Mouse (Mus musculus): ENCODE results near the gene Sms. TPM values are rescaled to one million over a fixed set of nuclear protein-coding genes. Genes with fewer than 3 reads are reported as not detected.

Sms gene
- polyA plus RNA-seq, 1 experiment from 2014 or later = 38.0 TPM

- Histone ChIP-seq H3K9ac (no peak overlapping the region), H3K27ac (no peak overlapping the region), H3K4me1 (no peaks in the 10 kb centered on the region), H3K9me3 (no peaks in the 10 kb centered on the region), H3K4me3 (replicated peaks) (no peak overlapping the region), H3K4me2 (no peak overlapping the region), H3K36me3 (no peaks in the 10 kb centered on the region), H3K27me3 (replicated peaks) (no peaks in the 10 kb centered on the region)
- ATAC-seq (ENCODE audit: insufficient read depth, low FRiP score, low read depth) = no peak
- 72% methylated on average over 2 of the region's 2 CpGs for WGBS
Observed at GRCm38 (mm10) chrX:157482842-157483241, 9.2 kb downstream of the Sms start.

GRCm38 (mm10) chrX:157481860-157482259 lies 10.2 kb downstream of the Sms start:
- 76% methylated on average over 2 of the region's 2 CpGs for WGBS
- H3K27me3 ChIP-seq (replicated peaks) = no peaks in the 10 kb centered on the region
- H3K4me3 ChIP-seq (replicated peaks) = no peak overlapping the region
- no peak overlapping the region for H3K9ac ChIP-seq
- no peak overlapping the region for H3K27ac ChIP-seq
- no peaks in the 10 kb centered on the region for H3K9me3 ChIP-seq
- H3K4me2 ChIP-seq = no peak overlapping the region
- ATAC-seq (ENCODE audit: insufficient read depth, low FRiP score, low read depth) = no peak
- no peaks in the 10 kb centered on the region for H3K4me1 ChIP-seq
- H3K36me3 ChIP-seq = no peaks in the 10 kb centered on the region

DNA sequence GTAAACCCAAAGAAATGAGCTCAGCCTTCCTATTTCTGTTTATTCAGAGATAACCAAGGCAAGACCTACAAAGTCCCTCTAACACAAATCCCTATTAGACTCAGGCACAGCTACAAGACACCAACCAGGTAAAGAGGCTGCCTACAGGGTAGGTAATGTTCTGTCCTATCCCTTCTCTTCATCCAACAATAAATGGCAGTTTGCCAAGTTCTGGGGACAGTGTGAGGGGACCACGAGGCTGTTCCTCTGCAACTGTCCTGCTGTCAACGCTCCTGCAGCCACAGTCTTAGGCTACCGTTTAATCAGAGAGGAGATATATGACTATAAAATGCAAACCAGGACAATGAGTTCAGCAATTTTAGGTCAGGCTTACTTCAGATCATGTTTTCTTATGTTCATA lies 14.8 kb downstream of the Sms start:
- Histone ChIP-seq H3K27ac (no peak overlapping the region), H3K4me2 (no peak overlapping the region), H3K4me3 (replicated peaks) (no peak overlapping the region), H3K4me1 (no peaks in the 10 kb centered on the region), H3K9ac (no peak overlapping the region), H3K9me3 (no peaks in the 10 kb centered on the region), H3K27me3 (replicated peaks) (no peaks in the 10 kb centered on the region), H3K36me3 (no peaks in the 10 kb centered on the region)
- WGBS = 62% methylated on average over 3 of the region's 3 CpGs
- ATAC-seq (ENCODE audit: insufficient read depth, low FRiP score, low read depth) = no peak

- ATAC-seq (ENCODE audit: insufficient read depth, low FRiP score, low read depth) = no peak
- H3K4me1 ChIP-seq = no peaks in the 10 kb centered on the region
- H3K36me3 ChIP-seq = no peaks in the 10 kb centered on the region
- H3K27me3 ChIP-seq (replicated peaks) = no peaks in the 10 kb centered on the region
- H3K4me3 ChIP-seq (replicated peaks) = no peak overlapping the region
- no peak overlapping the region for H3K9ac ChIP-seq
- H3K27ac ChIP-seq = no peak overlapping the region
- H3K9me3 ChIP-seq = no peaks in the 10 kb centered on the region
- 75% methylated on average over 4 of the region's 4 CpGs for WGBS
- H3K4me2 ChIP-seq = no peak overlapping the region
Observed at GRCm38 (mm10) chrX:157476153-157476810, 15.8 kb downstream of the Sms start.

- Histone ChIP-seq H3K4me1 (no peaks in the 10 kb centered on the region), H3K27ac (no peak overlapping the region), H3K4me2 (no peak overlapping the region), H3K9me3 (no peaks in the 10 kb centered on the region), H3K9ac (no peak overlapping the region), H3K36me3 (no peaks in the 10 kb centered on the region), H3K27me3 (replicated peaks) (no peaks in the 10 kb centered on the region), H3K4me3 (replicated peaks) (no peak overlapping the region)
- ATAC-seq (ENCODE audit: insufficient read depth, low FRiP score, low read depth) = no peak
- WGBS = 86% methylated on average over 8 of the region's 8 CpGs
Observed at GRCm38 (mm10) chrX:157471711-157472660, 20.1 kb downstream of the Sms start.

DNA sequence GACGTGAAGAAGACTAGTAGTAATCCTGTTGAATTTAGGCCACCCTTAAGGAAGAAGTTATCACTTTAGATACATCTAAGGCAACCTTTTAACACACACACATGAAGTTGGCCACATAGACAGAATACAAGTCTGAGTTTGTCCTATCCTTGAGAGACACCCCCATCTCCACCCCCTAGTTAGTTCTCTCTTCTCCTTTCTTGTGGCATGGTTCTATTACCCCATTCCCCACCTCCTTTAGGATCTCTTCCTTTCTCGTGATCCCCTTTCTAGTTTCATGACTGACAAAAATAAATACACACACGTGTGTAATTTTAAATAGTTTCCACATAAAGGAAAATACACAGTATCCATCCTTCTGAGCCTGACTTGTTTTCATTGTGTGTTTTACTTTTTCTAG lies 23.3 kb downstream of the Sms start:
- no peak for ATAC-seq (ENCODE audit: insufficient read depth, low FRiP score, low read depth)
- Histone ChIP-seq H3K9ac (no peak overlapping the region), H3K4me3 (replicated peaks) (no peak overlapping the region), H3K27ac (no peak overlapping the region), H3K36me3 (no peaks in the 10 kb centered on the region), H3K4me1 (no peaks in the 10 kb centered on the region), H3K27me3 (replicated peaks) (no peaks in the 10 kb centered on the region), H3K4me2 (no peak overlapping the region), H3K9me3 (no peaks in the 10 kb centered on the region)
- 74% methylated on average over 3 of the region's 3 CpGs for WGBS

DNA sequence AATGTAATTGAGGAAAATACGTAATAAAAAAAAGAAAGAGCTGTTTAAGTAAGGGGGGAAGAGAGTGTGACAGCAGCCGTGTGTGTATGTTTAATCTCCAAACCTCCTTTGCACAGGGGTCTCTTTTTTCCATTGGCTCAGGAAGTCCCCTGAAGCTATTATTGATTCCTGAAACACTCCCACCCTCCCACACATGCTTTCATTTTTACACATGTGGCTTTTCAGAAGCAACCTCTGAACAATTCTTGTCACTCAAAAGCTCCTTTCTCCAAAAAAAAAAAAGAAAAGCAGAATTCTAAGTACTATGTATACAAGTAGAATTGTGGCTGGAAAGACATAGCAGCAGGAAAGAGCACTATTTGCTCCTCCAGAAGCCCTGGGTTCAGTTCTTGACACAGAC lies 24.0 kb downstream of the Sms start:
- Histone ChIP-seq H3K4me1 (no peaks in the 10 kb centered on the region), H3K9me3 (no peaks in the 10 kb centered on the region), H3K36me3 (no peaks in the 10 kb centered on the region), H3K4me2 (no peak overlapping the region), H3K4me3 (replicated peaks) (no peak overlapping the region), H3K9ac (no peak overlapping the region), H3K27ac (no peak overlapping the region), H3K27me3 (replicated peaks) (no peaks in the 10 kb centered on the region)
- 50% methylated on average over 2 of the region's 2 CpGs for WGBS
- ATAC-seq (ENCODE audit: insufficient read depth, low FRiP score, low read depth) = no peak

- H3K9me3 ChIP-seq = no peaks in the 10 kb centered on the region
- H3K27ac ChIP-seq = no peak overlapping the region
- no peaks in the 10 kb centered on the region for H3K27me3 ChIP-seq (replicated peaks)
- H3K9ac ChIP-seq = no peak overlapping the region
- 74% methylated on average over 1 of the region's 1 CpGs for WGBS
- H3K36me3 ChIP-seq = no peaks in the 10 kb centered on the region
- no peaks in the 10 kb centered on the region for H3K4me1 ChIP-seq
- H3K4me2 ChIP-seq = no peak overlapping the region
- ATAC-seq (ENCODE audit: insufficient read depth, low FRiP score, low read depth) = no peak
- H3K4me3 ChIP-seq (replicated peaks) = no peak overlapping the region
Observed at GRCm38 (mm10) chrX:157465949-157466348, 26.1 kb downstream of the Sms start.

GRCm38 (mm10) chrX:157462716-157463115 lies 29.4 kb downstream of the Sms start:
- Histone ChIP-seq H3K4me3 (replicated peaks) (no peak overlapping the region), H3K4me1 (no peaks in the 10 kb centered on the region), H3K27ac (no peak overlapping the region), H3K9me3 (no peaks in the 10 kb centered on the region), H3K27me3 (replicated peaks) (no peaks in the 10 kb centered on the region), H3K4me2 (no peak overlapping the region), H3K36me3 (no peaks in the 10 kb centered on the region), H3K9ac (no peak overlapping the region)
- ATAC-seq (ENCODE audit: insufficient read depth, low FRiP score, low read depth) = no peak
- 75% methylated on average over 3 of the region's 3 CpGs for WGBS

DNA sequence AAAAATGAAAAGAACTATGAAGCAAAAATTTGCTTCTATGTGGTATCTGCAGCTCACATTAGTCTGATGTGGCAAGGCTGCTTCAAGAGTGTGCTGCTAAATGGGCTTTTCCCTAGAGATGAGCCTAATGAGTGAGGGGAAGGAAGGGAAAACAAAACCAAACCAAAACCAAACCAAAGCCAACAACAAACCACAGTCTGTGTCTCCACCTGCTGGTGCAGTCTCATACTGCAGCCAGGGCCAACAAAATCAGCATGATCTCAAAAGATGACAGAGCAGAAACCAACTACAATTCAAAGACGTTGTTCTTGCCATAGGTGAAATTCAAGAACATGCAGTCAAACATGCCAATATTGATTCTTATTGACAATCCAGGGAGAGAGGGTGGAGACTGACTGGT lies 37.7 kb downstream of the Sms start:
- ATAC-seq (ENCODE audit: insufficient read depth, low FRiP score, low read depth) = no peak
- Histone ChIP-seq H3K9me3 (no peaks in the 10 kb centered on the region), H3K9ac (no peak overlapping the region), H3K27ac (no peak overlapping the region), H3K4me1 (no peaks in the 10 kb centered on the region), H3K27me3 (replicated peaks) (no peaks in the 10 kb centered on the region), H3K36me3 (no peaks in the 10 kb centered on the region), H3K4me2 (no peak overlapping the region), H3K4me3 (replicated peaks) (no peak overlapping the region)
- WGBS = 26% methylated on average over 1 of the region's 1 CpGs

DNA sequence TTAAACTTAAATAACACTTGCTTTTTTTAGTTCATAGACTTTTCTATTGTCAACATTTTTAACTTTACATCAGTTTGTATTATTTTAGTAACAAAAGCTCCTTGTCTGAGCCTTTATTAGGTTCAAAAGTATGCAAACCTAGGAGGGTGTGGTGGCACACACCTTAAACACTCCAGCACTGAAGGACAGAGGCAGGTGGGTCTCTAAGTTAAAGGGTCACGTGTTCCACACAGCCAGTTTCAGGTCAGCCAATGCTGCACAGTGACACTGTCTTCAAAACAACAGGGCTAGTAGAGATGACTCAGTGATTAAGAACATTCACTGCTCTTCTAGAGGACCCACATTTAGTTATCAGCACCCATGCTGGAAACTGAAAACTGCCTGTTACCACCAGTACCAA lies 43.1 kb downstream of the Sms start:
- Histone ChIP-seq H3K4me3 (replicated peaks) (no peak overlapping the region), H3K4me2 (no peak overlapping the region), H3K36me3 (no peaks in the 10 kb centered on the region), H3K9ac (no peak overlapping the region), H3K9me3 (no peaks in the 10 kb centered on the region), H3K27ac (no peak overlapping the region), H3K4me1 (no peaks in the 10 kb centered on the region), H3K27me3 (replicated peaks) (no peaks in the 10 kb centered on the region)
- 86% methylated on average over 1 of the region's 1 CpGs for WGBS
- ATAC-seq (ENCODE audit: insufficient read depth, low FRiP score, low read depth) = no peak

GRCm38 (mm10) chrX:157447431-157447830 lies 44.7 kb downstream of the Sms start:
- 87% methylated on average over 6 of the region's 6 CpGs for WGBS
- ATAC-seq (ENCODE audit: insufficient read depth, low FRiP score, low read depth) = no peak

More at GRCm38 (mm10) chrX:157447431-157447830, 44.7 kb downstream of the Sms start:
- no peaks in the 10 kb centered on the region for H3K36me3 ChIP-seq
- no peaks in the 10 kb centered on the region for H3K27me3 ChIP-seq (replicated peaks)
- no peaks in the 10 kb centered on the region for H3K4me1 ChIP-seq
- H3K27ac ChIP-seq = no peak overlapping the region
- H3K9ac ChIP-seq = no peak overlapping the region
- H3K4me2 ChIP-seq = no peak overlapping the region
- no peak overlapping the region for H3K4me3 ChIP-seq (replicated peaks)
- no peaks in the 10 kb centered on the region for H3K9me3 ChIP-seq

Measured in stomach, embryonic 15.5 days (tissue).